Mouse (Mus musculus) E14TG2a.4 (cell line): Measurements from ENCODE around the gene Bag2.

ENCODE experiments used
- CTCF ChIP-seq: conservative IDR thresholded peaks from 2 replicates; pipeline ENCODE4 v1.5.1; 2014; ENCODE audit warnings: low read length
- POU5F1 ChIP-seq: IDR thresholded peaks from 2 replicates; pipeline ENCODE4 v1.6.1; 2014; ENCODE audit warnings: low read length, borderline replicate concordance

DNA sequence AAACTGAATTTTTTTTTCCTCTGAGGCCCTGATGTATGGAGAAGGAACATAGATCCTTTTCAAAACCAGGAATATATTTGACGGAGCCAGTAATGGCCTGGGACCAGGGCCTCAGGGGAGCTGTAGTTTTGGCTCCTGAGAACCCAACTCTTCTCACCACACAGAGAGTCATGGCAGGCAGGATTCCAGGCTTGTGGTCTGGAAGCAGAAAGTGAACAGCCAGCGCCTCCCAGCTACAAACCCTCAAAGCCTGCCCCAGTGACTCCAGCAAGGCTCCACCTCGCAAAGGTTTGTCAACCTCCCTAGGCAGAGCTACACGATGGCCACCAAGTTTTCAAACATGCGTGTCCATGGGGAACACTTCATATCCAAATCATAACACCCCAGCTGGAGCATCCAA lies 45.6 kb downstream of the Bag2 start:
- TF ChIP-seq CTCF, result no peak
- TF ChIP-seq POU5F1, result no peak
